Mouse (Mus musculus) left cerebral cortex, postnatal 4 days (tissue): Measurements from ENCODE around the gene Prr15l. TPM values are rescaled to one million over a fixed set of nuclear protein-coding genes. Genes with fewer than 3 reads are reported as not detected.

ENCODE experiments used
- DNase-seq: peaks from one replicate; pipeline ENCODE4 v3.0.0-alpha.2; 2022
- intact Hi-C: fragments of 180-260 bp; cut with DNase I; formaldehyde crosslinking; loops from one replicate; pipeline ENCODE4 v1.15.1; 2025
- total RNA-seq, 2 experiments: library from RNA; stranded (reverse); gene quantifications; 2 replicates each; pipeline ENCODE4 v1.2.3; 2021

Prr15l gene
- total RNA-seq, 2 experiments from 2014 or later: not detected

- intact Hi-C loops: no loop called here
Measured at GRCm38 (mm10) chr11:96944844-96945580, 17.1 kb downstream of the Prr15l start.

DNA sequence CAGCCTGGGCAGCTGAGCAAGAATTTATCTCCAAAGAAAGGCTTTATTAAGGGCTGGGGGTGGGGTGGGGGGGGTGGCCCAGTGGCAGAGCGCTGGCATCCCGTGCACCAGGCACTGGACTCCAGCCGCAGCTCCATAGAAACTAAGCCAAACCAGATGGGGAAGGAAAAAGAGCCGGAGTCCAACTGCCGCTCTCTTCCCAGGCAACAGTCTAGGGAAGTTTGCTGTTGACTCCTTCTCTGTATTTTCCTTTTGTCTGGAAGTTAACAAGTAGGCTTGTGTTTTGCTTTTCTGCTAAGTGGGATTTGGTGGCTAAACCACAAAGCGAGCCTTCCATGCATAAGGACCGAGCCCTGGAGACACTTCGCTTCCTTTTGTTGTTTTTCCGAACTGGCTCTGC, 18.6 kb downstream of the Prr15l start:
- no peak for DNase-seq
- intact Hi-C loops: no loop called here

More at GRCm38 (mm10) chr11:96944844-96945580, 17.1 kb downstream of the Prr15l start:
- DNase-seq: no peak

DNA sequence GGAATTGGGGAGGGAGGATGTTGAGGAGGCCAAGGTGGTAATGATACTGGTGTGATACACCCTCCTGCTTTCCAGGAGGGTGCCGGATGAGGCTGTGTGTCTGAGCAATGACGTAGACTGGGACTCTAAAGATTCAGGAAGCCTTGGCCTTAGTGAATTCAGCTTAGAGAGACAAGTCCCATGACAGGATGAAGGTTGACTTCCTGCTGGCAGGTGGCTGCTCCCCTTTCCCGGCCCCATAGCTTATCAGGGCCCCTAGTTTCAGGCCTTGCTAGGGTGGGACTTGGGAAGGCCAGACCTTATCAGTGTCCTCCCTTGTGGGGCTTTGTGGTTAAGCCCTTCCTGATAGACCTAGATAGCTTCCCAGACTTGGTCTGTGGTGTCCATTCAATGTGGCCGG, 19.9 kb downstream of the Prr15l start:
- intact Hi-C loops: no loop called here
- DNase-seq: no peak

DNA sequence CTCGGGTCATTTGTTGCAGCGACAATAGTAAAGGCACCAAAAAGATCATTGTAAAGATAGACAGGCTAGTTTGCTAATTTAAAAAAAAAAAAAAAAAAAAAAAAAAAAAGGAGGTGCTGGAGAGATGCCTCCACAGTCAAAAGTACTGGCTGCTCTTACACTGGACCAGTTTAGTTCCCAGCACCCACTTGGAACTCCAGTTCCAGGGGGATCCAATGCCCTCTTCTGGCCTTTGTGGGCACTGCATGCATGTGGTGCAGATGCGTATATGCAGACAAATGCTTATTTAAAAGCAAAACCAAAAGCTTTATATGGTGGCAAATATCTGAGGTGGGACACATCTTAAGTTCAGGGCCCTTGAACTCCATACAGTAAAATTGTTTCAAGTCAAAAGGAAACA, 22.9 kb downstream of the Prr15l start:
- no peak for DNase-seq
- intact Hi-C loops: no loop called here

- intact Hi-C loops: no loop called here
- DNase-seq: no peak
Measured at GRCm38 (mm10) chr11:96952426-96952825, 24.5 kb downstream of the Prr15l start.

DNA sequence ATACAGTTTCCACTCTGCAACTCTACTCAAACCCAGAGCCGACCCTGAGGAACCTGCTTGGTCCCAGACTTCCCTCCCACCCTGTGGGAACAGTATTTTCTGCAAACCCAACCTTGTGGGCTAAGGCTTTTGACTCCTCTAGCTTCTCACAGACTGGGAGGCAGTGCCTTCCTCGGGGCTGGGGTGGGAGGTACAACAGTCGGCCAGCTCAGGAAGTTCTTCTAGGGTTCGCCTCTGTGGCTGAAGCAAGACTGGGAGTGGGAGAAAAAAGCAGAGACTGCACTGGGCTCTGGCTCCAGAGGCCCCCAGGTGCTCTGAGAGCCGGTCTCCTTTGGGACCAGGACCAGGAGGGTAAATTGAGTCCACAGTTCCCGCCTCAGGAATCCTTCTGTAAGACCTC, 25.0 kb downstream of the Prr15l start:
- no peak for DNase-seq
- intact Hi-C loops: no loop called here

DNA sequence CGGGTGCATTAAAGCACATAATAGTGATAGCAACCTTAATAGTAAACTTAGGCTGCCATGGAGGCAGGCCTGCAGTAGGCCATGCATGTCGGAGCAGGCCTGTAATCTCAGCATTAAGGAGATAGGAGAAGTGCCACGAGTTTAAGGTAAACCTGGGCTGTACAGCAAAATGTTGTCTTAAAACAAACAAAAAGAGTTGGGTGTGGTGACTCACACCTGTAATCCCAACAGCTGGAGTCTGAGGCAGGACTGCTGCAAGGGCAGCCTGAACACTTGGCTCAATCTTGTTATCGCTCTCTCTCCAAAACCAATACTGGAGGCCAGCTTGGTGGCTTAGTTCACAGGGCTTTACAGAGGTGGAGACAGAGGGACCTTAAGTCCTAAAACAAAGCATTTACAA, 27.2 kb downstream of the Prr15l start:
- DNase-seq: no peak
- intact Hi-C loops: no loop called here

DNA sequence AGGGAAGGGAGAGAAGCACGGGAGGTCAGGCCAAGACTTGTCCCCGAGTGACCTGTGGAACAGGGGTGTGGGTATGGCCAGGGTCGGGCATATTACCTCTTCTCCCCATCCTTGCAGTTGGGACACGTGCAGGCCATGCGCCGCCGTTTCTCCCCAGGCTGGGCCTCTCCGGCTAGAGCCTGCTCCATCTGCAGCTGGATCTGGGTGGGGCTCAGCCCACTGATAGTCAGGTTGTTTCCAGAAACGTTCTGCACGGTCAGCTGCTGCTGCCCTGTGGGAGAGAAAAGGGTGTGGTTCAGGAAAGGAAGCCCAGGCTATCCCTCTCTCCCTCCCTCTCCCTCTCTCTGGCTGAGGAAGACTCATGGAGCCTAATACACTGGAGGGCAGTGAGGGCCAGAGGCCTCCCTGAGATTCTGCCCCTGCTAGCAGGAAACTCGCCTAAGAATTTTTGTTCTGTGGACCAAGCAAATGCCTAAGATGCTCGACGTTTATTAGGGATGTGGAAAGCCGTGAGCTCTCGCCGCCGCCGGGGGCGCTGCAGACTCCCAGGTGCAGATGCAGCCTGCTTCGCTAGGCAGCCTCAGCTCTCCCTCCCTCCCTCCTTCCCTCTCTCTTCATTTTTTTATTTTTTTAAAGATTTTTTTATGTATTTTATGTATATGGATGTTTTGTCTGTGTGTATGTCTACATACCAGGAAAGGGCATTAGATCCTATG, 28.3 kb downstream of the Prr15l start:
- intact Hi-C loops: no loop called here
- no peak for DNase-seq

DNA sequence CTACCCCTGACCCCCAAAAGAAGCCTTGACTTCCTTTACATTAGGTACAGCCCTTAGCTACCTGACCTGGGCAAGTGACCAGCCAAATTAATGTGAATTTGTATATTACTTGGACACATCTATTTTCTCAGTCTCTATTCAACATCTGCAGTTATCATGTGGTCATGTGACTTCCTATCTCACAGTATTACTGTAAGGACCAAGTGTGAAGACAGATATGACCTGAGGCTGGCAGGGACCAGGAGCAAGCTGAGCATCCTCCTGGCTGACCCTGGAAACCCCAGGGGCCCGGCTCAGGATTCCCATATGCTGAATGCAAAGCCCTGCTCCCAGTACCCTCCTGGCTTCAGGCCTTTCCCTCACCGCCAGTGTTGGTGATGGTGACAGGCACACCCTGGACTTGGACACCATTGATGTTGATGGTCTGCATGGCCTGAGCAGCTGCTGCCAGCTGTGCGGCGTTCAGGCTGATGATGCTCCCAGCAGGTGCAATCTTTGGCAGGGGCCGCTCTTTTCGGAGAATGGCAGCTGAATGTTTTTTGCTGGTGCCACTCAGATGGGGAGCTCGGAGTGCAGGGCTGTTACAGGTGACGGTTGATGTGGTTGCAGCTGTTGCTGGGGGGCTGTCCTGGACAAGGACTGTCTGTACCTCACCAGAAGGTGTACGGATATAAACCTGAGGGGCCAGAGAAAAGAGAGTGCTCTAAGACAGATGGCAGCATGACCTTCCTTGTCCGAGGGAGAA, 29.3 kb downstream of the Prr15l start:
- DNase-seq: no peak
- intact Hi-C loops: no loop called here

- intact Hi-C loops: loop anchor here (5.0 kb wide), 1 partner anchor 46 kb away; the partner anchor contains the start of gene Cdk5rap3
- DNase-seq: peak; percentile 90
Measured at GRCm38 (mm10) chr11:96963580-96963979, 35.7 kb downstream of the Prr15l start.

- no peak for DNase-seq
- intact Hi-C loops: no loop called here
Measured at GRCm38 (mm10) chr11:96966172-96966571, 38.3 kb downstream of the Prr15l start.

DNA sequence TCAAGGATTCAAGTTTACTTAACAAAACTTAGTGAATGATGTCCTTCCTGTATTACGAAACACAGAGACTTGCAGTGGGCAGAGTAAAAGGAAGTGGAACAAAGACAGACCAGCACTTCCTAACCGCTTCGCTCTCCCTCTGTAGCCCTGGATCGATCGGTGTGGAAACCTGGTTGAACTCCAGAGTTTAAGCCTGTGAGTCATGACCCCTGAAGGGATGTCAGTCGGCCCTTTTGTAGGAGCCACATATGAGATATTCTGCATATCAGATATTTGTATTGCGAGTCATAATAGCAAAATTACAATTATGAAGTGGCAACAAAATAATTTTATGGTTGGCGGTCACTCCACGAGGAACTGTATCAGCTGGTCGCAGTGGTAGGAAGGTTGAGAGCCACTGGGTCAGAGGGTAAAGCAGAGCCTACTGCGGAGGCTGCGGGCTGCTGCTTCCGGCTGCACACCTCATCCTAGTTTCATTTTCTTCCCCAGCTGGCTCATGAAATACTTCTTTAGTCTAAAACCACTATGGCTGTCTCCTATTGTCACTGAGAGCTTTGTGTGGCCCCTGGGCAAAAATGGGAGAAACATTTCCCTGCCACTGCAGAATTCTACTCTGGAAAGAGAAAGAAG, 39.1 kb downstream of the Prr15l start:
- intact Hi-C loops: no loop called here

GRCm38 (mm10) chr11:96967544-96968269, 39.8 kb downstream of the Prr15l start:
- no peak for DNase-seq
- intact Hi-C loops: no loop called here

More for the DNA sequence above, 39.1 kb downstream of the Prr15l start:
- no peak for DNase-seq

- DNase-seq: no peak
- intact Hi-C loops: no loop called here
Measured at GRCm38 (mm10) chr11:96968476-96968875, 40.6 kb downstream of the Prr15l start.

DNA sequence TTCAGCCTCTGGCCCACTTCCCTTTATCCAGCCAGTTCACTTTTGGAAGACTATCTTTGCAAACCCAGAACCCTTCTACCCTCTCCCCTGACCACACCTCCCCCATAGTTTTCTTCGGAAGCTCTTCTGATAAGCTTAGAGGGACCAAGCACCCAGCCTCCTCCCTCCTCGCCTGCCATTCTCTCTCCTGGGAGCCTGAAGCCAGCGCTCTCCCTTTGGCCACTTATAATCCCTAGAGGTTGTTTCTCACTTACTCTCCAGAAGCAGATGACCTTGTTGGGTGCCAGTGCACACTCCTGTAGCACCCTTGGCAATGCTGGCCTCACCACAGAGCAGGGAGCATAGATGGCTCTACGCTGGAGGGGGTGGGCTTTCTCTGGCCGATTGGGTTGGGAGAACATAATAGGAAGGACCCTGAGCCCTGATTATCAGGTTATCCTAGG, 41.4 kb downstream of the Prr15l start:
- intact Hi-C loops: no loop called here
- no peak for DNase-seq

GRCm38 (mm10) chr11:96969746-96970145, 41.8 kb downstream of the Prr15l start:
- intact Hi-C loops: no loop called here
- no peak for DNase-seq

- no peak for DNase-seq
- intact Hi-C loops: no loop called here
Measured at GRCm38 (mm10) chr11:96970341-96970740, 42.4 kb downstream of the Prr15l start.

- intact Hi-C loops: no loop called here
- no peak for DNase-seq
Measured at GRCm38 (mm10) chr11:96972906-96973305, 45.0 kb downstream of the Prr15l start.

DNA sequence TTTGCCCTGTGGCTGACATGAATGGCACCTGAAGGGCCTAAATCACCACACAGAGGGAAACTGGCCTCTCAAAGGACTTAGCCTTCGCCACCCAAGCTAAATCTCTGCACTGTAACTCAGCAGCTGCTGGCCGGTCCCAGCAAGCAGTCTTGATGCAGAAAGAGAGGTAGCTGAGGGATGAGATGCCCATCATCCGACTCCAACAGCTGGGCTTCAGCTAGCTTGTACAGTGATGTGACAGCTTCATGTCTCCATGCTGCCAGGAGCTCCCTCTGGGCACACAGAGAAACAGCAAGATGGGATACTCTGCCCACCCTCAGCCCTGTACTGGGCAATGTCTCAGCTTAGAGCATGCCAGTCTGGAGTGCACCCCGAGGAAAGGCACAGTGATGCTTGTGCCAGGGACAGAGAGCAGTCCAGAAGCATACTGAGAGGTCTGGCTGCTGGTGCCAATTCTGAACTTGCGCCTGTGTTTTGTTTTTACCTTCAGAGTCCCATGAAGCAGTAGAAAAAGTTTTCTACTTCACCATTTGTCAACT, 45.6 kb downstream of the Prr15l start:
- intact Hi-C loops: no loop called here
- peak; percentile 71 for DNase-seq

GRCm38 (mm10) chr11:96974813-96975212, 46.9 kb downstream of the Prr15l start:
- intact Hi-C loops: no loop called here
- no peak for DNase-seq
